Mouse (Mus musculus) hindbrain, embryonic 11.5 days (tissue): ENCODE measurements at regions not wholly inside any gene's neighbourhood (a gene's known extent, or its start where the extent isn't known, plus 50 kb on each side); places are given as distances from the start of the nearest gene placed in this dataset.

Source experiments
- ATAC-seq: fragments of 200-750 bp; cut with Nextera tagmentation; 2 replicates; pipeline ENCODE4 v1.8.0; 2017; ENCODE audit warnings: mild to moderate bottlenecking, moderate TSS enrichment, moderate library complexity; ENCODE audit not compliant: low FRiP score
- DNase-seq: peaks from one replicate; pipeline ENCODE4 v3.0.0-alpha.2; 2015; ENCODE audit warnings: low spot score
- H3K27ac ChIP-seq: fragments of 300-500 bp; sonication (generic); 2 replicates; pipeline ENCODE4 v1.5.1; 2014; ENCODE audit warnings: mild to moderate bottlenecking, low read depth, low read length
- H3K27me3 ChIP-seq: fragments of 300-500 bp; sonication (generic); 2 replicates; pipeline ENCODE4 v1.6.1; 2014; ENCODE audit warnings: mild to moderate bottlenecking, low read length, moderate library complexity, mixed read lengths; ENCODE audit not compliant: control insufficient read depth, insufficient read depth
- H3K36me3 ChIP-seq: fragments of 300-500 bp; sonication (generic); 2 replicates; pipeline ENCODE4 v1.6.1; 2014; ENCODE audit warnings: mild to moderate bottlenecking, low read length, moderate library complexity, mixed read lengths; ENCODE audit not compliant: control insufficient read depth, insufficient read depth
- H3K4me1 ChIP-seq: fragments of 300-500 bp; sonication (generic); replicated peaks from 2 replicates; pipeline ENCODE4 v1.6.1; 2014; ENCODE audit warnings: low read length, mixed read lengths; ENCODE audit not compliant: control insufficient read depth, insufficient read depth
- H3K4me2 ChIP-seq: fragments of 300-500 bp; sonication (generic); replicated peaks from 2 replicates; pipeline ENCODE4 v1.6.1; 2014; ENCODE audit warnings: mild to moderate bottlenecking, low read depth, low read length
- H3K4me3 ChIP-seq: fragments of 300-500 bp; sonication (generic); 2 replicates; pipeline ENCODE4 v1.5.1; 2014; ENCODE audit warnings: low read depth, low read length
- H3K9ac ChIP-seq: fragments of 300-500 bp; sonication (generic); 2 replicates; pipeline ENCODE4 v1.6.1; 2014; ENCODE audit warnings: low read depth, low read length
- H3K9me3 ChIP-seq: fragments of 300-500 bp; sonication (generic); 2 replicates; pipeline ENCODE4 v1.6.1; 2016; ENCODE audit warnings: low read length; ENCODE audit not compliant: control insufficient read depth
- WGBS: fragments of 180-500 bp; shearing (Covaris S2); extraction: QIAGEN DNeasy Blood & Tissue Kit; methylation state at CpG from one replicate; pipeline ENCODE4 v1.1.7; 2014; 5-methylcytosine and 5-hydroxymethylcytosine counted together

DNA sequence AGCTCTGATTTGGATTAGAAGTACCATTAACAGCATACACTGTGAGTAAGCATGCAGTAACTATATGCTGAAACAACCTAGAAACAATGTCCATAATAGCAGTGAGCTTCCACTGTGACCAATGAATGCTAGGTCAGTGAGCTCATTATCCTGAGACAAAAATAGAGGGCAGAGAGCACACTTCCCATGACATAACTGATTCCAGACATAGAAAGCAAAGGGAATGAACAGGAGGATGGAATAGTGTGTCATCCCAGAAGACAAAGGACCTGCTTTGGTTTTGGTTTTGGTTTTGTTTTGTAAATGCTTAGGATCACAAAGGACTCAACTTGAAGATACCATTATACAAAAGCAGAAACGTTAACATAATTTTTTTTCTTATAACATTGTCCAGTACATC, 150.8 kb upstream of the Nr3c2 start:
- no peaks in the 10 kb centered on the region for H3K4me1 ChIP-seq
- no peak overlapping the region for H3K4me3 ChIP-seq
- DNase-seq (peak; percentile 4), ATAC-seq (no peak; the same call in 1 of the 2 replicates)
- no peaks in the 10 kb centered on the region for H3K27me3 ChIP-seq
- H3K27ac ChIP-seq = no peak overlapping the region
- 29% methylated on average over 1 of the region's 1 CpGs for WGBS
- no peaks in the 10 kb centered on the region for H3K36me3 ChIP-seq
- no peaks in the 10 kb centered on the region for H3K9me3 ChIP-seq
- no peak overlapping the region for H3K4me2 ChIP-seq
- H3K9ac ChIP-seq = no peak overlapping the region

DNA sequence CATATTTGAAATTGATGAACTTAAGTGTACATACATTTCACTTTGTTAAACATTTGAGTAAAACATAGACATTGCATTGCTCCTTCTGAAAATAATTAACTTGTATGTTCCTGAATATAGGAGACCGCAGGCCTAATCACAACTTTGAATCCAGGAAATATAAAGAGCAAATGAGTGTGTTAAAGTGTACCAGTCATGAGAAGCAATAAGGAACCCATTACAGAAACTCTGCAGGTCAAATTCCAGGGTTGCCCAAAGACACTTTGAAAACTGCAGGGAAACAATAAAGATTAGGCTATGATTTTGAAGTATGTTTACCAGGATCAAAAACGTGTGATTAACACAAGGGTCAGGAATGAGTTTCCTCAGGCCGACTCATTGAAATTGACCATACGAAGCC, 149.0 kb upstream of the Nr3c2 start:
- ATAC-seq = no peak
- H3K4me2 ChIP-seq = no peak overlapping the region
- no peak overlapping the region for H3K9ac ChIP-seq

DNA sequence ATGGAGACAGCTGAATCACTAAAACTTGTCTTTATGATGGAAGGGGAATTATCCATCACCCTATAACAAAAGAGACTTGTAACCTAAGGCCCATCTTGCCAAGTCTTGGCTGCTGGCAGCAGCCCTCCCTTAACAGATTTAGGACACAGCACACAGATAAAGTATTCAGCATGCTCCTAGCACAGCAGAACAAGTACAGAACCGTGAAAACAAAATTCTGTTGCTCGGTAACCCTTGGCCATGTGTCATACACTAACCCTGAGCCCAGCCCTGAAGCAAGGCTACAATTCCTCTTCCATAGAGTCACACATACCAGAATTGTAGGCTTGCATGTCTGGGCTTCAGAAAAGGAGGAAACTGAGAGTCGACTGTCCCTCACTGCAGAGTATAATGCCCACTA, 145.1 kb upstream of the Nr3c2 start:
- H3K4me3 ChIP-seq = no peak overlapping the region
- H3K9me3 ChIP-seq = no peaks in the 10 kb centered on the region
- no peak for ATAC-seq
- H3K36me3 ChIP-seq = no peaks in the 10 kb centered on the region
- DNase-seq = no peak
- no peak overlapping the region for H3K9ac ChIP-seq
- no peak overlapping the region for H3K4me2 ChIP-seq
- WGBS = 76% methylated on average over 3 of the region's 3 CpGs
- no peaks in the 10 kb centered on the region for H3K27me3 ChIP-seq
- H3K4me1 ChIP-seq = no peaks in the 10 kb centered on the region
- no peak overlapping the region for H3K27ac ChIP-seq

More for the DNA sequence above, 149.0 kb upstream of the Nr3c2 start:
- Histone ChIP-seq H3K27ac (no peak overlapping the region), H3K4me1 (no peaks in the 10 kb centered on the region), H3K36me3 (no peaks in the 10 kb centered on the region), H3K9me3 (no peaks in the 10 kb centered on the region), H3K27me3 (no peaks in the 10 kb centered on the region), H3K4me3 (no peak overlapping the region)
- DNase-seq = no peak
- WGBS = 80% methylated on average over 4 of the region's 4 CpGs

- H3K27me3 ChIP-seq = no peaks in the 10 kb centered on the region
- no peak for DNase-seq
- no peaks in the 10 kb centered on the region for H3K9me3 ChIP-seq
- H3K27ac ChIP-seq = no peak overlapping the region
- no peaks in the 10 kb centered on the region for H3K36me3 ChIP-seq
- no peaks in the 10 kb centered on the region for H3K4me1 ChIP-seq
- no peak overlapping the region for H3K9ac ChIP-seq
- 86% methylated on average over 3 of the region's 3 CpGs for WGBS
- no peak overlapping the region for H3K4me3 ChIP-seq
- ATAC-seq = no peak
- H3K4me2 ChIP-seq = no peak overlapping the region
These were observed 135.0 kb upstream of the Nr3c2 start for GRCm38 (mm10) chr8:76764201-76764600.

DNA sequence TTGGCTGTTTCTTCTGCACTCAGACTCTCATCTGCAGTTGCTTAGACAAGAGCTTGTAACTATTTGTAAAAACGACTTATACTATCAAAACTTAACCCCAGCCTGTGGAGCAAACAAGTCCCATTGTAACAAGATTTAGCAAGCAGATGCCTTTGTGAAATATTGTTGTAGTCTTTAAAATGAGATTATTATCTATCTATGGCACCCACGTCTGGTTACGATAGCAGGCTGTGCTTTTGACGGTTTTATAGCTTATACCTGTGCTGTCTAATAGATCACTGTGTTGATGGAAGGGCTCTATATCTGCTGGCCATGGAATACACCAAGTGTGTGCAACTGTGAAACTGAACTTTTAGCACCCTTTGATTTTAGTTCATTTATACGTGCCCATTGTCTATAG, 130.9 kb upstream of the Nr3c2 start:
- no peak overlapping the region for H3K4me2 ChIP-seq
- no peak overlapping the region for H3K9ac ChIP-seq
- no peak overlapping the region for H3K27ac ChIP-seq
- WGBS = 89% methylated on average over 5 of the region's 5 CpGs
- no peaks in the 10 kb centered on the region for H3K36me3 ChIP-seq
- H3K9me3 ChIP-seq = no peaks in the 10 kb centered on the region
- ATAC-seq (no peak), DNase-seq (no peak)
- H3K4me3 ChIP-seq = no peak overlapping the region
- no peaks in the 10 kb centered on the region for H3K4me1 ChIP-seq
- no peaks in the 10 kb centered on the region for H3K27me3 ChIP-seq

- H3K4me2 ChIP-seq = no peak overlapping the region
- WGBS = 88% methylated on average over 1 of the region's 1 CpGs
- ATAC-seq (no peak), DNase-seq (no peak)
- no peak overlapping the region for H3K27ac ChIP-seq
- no peaks in the 10 kb centered on the region for H3K4me1 ChIP-seq
- no peaks in the 10 kb centered on the region for H3K9me3 ChIP-seq
- H3K9ac ChIP-seq = no peak overlapping the region
- H3K36me3 ChIP-seq = no peaks in the 10 kb centered on the region
- H3K27me3 ChIP-seq = no peaks in the 10 kb centered on the region
- H3K4me3 ChIP-seq = no peak overlapping the region
These were observed 111.5 kb upstream of the Nr3c2 start for GRCm38 (mm10) chr8:76787744-76788143.

DNA sequence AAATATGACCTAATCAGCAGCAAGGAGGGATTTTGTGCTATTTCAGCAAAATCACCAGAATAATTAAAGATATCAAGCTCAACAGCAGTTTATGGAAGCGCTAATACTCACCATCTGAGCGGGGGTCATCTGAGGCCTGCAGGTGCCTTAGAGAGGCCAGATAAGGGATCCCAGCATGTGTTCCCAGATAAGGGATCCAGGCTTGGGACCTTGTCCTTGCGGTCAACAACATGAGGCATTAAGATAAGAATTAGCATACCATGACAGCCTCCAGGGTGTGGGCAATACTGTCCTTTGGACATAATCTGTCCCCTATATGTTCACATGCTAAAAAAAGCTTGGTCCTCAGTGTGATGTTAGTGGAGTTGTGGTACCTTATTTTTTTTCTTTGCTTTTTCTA, 105.4 kb upstream of the Nr3c2 start:
- no peak overlapping the region for H3K27ac ChIP-seq
- no peak for ATAC-seq
- no peaks in the 10 kb centered on the region for H3K27me3 ChIP-seq
- H3K4me3 ChIP-seq = no peak overlapping the region
- H3K9ac ChIP-seq = no peak overlapping the region
- WGBS = 91% methylated on average over 3 of the region's 3 CpGs
- no peaks in the 10 kb centered on the region for H3K4me1 ChIP-seq
- H3K36me3 ChIP-seq = no peaks in the 10 kb centered on the region
- H3K4me2 ChIP-seq = no peak overlapping the region
- DNase-seq = no peak
- H3K9me3 ChIP-seq = no peaks in the 10 kb centered on the region

- Histone ChIP-seq H3K9me3 (no peaks in the 10 kb centered on the region), H3K4me3 (no peak overlapping the region), H3K9ac (no peak overlapping the region), H3K27me3 (no peaks in the 10 kb centered on the region), H3K4me1 (no peaks in the 10 kb centered on the region), H3K36me3 (no peaks in the 10 kb centered on the region), H3K27ac (no peak overlapping the region), H3K4me2 (no peak overlapping the region)
- no peak for ATAC-seq
- DNase-seq = no peak
These were observed 99.2 kb upstream of the Nr3c2 start for GRCm38 (mm10) chr8:76799998-76800397.

DNA sequence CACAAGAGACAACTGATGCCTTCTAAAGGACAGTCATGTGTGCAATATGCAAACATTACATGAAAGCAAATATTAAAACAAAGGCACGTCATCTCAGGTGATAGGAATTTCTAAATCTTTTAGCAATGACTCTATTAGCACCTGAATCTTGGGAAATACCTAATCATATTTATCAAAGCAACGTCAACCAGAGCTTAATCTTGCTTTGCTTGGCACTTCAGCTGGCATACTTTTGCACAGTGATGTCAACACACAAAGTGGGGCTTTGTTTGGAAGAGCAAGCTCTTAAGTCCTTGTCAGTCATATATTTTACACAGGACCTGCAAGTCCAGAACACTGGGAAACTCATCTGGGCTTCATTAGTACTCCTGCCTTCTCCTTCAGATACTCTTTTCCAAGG, 75.8 kb upstream of the Nr3c2 start:
- no peaks in the 10 kb centered on the region for H3K9me3 ChIP-seq
- H3K9ac ChIP-seq = no peak overlapping the region
- no peaks in the 10 kb centered on the region for H3K4me1 ChIP-seq
- 85% methylated on average over 2 of the region's 2 CpGs for WGBS
- ATAC-seq (no peak), DNase-seq (no peak)
- H3K36me3 ChIP-seq = no peaks in the 10 kb centered on the region
- no peak overlapping the region for H3K27ac ChIP-seq
- H3K4me3 ChIP-seq = no peak overlapping the region
- H3K4me2 ChIP-seq = no peak overlapping the region
- H3K27me3 ChIP-seq = no peaks in the 10 kb centered on the region
